Mouse (Mus musculus): ENCODE data around the gene Gsap. TPM values are rescaled to one million over a fixed set of nuclear protein-coding genes. Genes with fewer than 3 reads are reported as not detected.
A peak's percentile ranks its signal among the peaks of the same experiment; 100 is the strongest.
"Not testable (repeated sequence)": the region's sequence is repeated elsewhere in the genome, so short reads cannot be mapped to it uniquely, and the experiment has no call there.

Gsap gene
- polyA plus RNA-seq, 1 experiment from 2014 or later: 1.7 TPM

GRCm38 (mm10) chr5:21171336-21171735, 14.7 kb upstream of the Gsap start:
- 70% methylated on average over 6 of the region's 6 CpGs for WGBS
- ATAC-seq (ENCODE audit: insufficient read depth, low FRiP score, low TSS enrichment) (no peak), DNase-seq (ENCODE audit: low spot score) (no peak)
- no peaks in the 10 kb centered on the region for H3K9me3 ChIP-seq (ENCODE audit: control insufficient read depth, low read length)
- no peaks in the 10 kb centered on the region; the same call in 1 of the 2 replicates for H3K4me1 ChIP-seq (ENCODE audit: control insufficient read depth, insufficient read depth, low read length)
- H3K27ac ChIP-seq (ENCODE audit: low read depth, low read length): no peak overlapping the region
- H3K4me2 ChIP-seq (ENCODE audit: low read depth): no peak overlapping the region
- H3K9ac ChIP-seq (ENCODE audit: low read length): no peak overlapping the region
- no peaks in the 10 kb centered on the region for H3K27me3 ChIP-seq (ENCODE audit: control insufficient read depth, insufficient read depth, low read length)
- no peak overlapping the region for H3K4me3 ChIP-seq (ENCODE audit: low read depth, low read length)
- no peaks in the 10 kb centered on the region for H3K36me3 ChIP-seq (ENCODE audit: control insufficient read depth, insufficient read depth, low read length)

DNA sequence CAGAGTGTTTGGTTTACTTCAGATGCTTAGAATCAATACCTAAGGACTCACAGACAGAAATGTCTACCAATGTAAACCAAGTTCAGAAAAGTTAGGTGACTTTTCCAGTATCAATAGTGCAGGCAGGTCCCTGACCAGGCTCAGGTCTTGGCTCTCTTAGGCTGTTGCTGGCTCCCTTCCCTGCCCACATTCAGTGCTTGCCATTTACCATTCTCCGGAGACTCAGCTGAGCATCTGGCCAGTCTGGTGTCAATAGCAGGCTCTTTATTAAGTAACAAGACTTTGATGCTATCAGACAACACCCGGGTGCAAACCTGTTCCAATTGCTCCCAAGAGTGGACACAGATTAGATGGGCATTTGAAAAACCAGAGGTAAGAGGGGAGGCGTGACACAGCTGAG, 13.7 kb upstream of the Gsap start:
- DNase-seq (ENCODE audit: low spot score): no peak
- Histone ChIP-seq H3K4me3 (ENCODE audit: low read depth, low read length) (no peak overlapping the region), H3K4me2 (ENCODE audit: low read depth) (no peak overlapping the region), H3K9me3 (ENCODE audit: control insufficient read depth, low read length) (no peaks in the 10 kb centered on the region), H3K36me3 (ENCODE audit: control insufficient read depth, insufficient read depth, low read length) (no peaks in the 10 kb centered on the region), H3K27me3 (ENCODE audit: control insufficient read depth, insufficient read depth, low read length) (no peaks in the 10 kb centered on the region), H3K9ac (ENCODE audit: low read length) (no peak overlapping the region), H3K27ac (ENCODE audit: low read depth, low read length) (no peak overlapping the region), H3K4me1 (ENCODE audit: control insufficient read depth, insufficient read depth, low read length) (no peaks in the 10 kb centered on the region; the same call in 1 of the 2 replicates)
- no peak for ATAC-seq (ENCODE audit: insufficient read depth, low FRiP score, low TSS enrichment)
- 76% methylated on average over 3 of the region's 3 CpGs for WGBS

DNA sequence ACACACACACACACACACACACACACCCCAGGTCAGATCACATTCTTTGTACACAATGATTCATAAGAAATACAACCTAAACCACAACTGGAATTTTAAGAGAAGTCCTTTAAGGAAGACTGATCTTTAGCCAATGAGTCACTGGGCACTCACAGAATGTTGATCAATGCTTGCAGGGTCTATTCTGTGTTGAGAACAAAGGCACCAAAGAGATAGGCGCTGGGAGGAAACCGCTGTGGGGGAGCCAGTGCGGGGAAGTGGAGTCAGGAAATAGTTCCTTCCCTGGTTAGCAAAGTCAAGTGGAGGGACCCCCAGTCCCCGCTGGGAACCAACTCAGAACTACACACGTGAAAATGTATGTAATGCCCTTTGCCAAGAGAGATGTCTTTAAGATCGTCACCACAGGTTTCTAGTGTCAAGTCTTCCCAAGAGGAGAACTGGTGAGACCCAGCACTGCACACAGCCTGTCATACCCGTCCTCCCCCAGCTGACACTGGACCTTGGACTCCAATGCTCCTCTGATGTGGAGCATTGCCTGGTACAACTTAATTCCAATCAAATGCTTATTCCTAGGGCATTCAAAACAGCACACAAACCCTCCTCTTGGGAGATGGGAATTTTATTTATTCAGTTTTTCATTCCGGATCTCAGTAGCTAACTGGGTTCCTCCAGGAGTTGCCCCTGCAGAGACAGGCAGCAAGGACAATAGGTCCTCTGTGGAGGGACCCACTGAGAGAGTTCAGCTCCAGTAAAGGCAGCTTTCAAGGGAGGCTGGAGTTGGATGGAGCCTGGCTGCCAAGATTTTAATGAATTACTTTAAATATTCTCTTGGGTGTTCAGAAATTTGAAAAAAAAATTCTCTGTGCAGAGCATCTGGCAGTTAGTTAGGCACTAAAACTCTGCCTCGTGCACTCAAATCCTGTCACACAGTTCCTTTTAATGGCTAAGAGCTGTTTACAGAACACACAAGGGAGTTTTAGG, 10.6 kb upstream of the Gsap start:
- Histone ChIP-seq H3K9me3 (ENCODE audit: control insufficient read depth, low read length) (no peaks in the 10 kb centered on the region), H3K4me2 (ENCODE audit: low read depth) (no peak overlapping the region), H3K36me3 (ENCODE audit: control insufficient read depth, insufficient read depth, low read length) (no peaks in the 10 kb centered on the region), H3K27me3 (ENCODE audit: control insufficient read depth, insufficient read depth, low read length) (no peaks in the 10 kb centered on the region), H3K4me1 (ENCODE audit: control insufficient read depth, insufficient read depth, low read length) (no peaks in the 10 kb centered on the region; the same call in 1 of the 2 replicates), H3K9ac (ENCODE audit: low read length) (no peak overlapping the region), H3K4me3 (ENCODE audit: low read depth, low read length) (no peak overlapping the region), H3K27ac (ENCODE audit: low read depth, low read length) (no peak overlapping the region)
- peak; percentile 22 for DNase-seq (ENCODE audit: low spot score)
- ATAC-seq (ENCODE audit: insufficient read depth, low FRiP score, low TSS enrichment): no peak
- WGBS: 26% methylated on average over 9 of the region's 9 CpGs

DNA sequence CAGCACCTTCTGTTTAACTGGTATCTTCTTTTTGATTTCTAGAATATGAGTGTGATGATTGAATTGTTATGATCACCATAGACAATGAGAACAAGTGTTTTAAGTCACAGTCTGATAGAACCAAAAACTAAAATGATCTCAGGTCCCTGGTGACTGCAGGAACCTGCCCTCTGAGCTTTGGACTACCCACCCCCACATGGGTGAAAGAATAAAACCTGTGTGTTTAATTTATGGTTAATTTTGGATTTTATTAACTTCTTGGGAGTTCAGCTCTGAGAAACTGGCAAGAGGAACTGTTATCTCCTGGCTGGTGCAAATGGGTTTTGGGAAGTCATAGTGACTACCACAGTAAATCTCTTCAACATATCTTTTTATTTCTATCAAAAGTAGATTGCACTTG, 6.6 kb upstream of the Gsap start:
- no peaks in the 10 kb centered on the region for H3K27me3 ChIP-seq (ENCODE audit: control insufficient read depth, insufficient read depth, low read length)
- ATAC-seq (ENCODE audit: insufficient read depth, low FRiP score, low TSS enrichment): no peak
- no peak for DNase-seq (ENCODE audit: low spot score)
- no peak overlapping the region for H3K27ac ChIP-seq (ENCODE audit: low read depth, low read length)
- no peak overlapping the region for H3K4me3 ChIP-seq (ENCODE audit: low read depth, low read length)
- H3K4me1 ChIP-seq (ENCODE audit: control insufficient read depth, insufficient read depth, low read length): no peaks in the 10 kb centered on the region; the same call in 1 of the 2 replicates
- H3K9ac ChIP-seq (ENCODE audit: low read length): no peak overlapping the region
- H3K9me3 ChIP-seq (ENCODE audit: control insufficient read depth, low read length): no peaks in the 10 kb centered on the region
- H3K36me3 ChIP-seq (ENCODE audit: control insufficient read depth, insufficient read depth, low read length): no peaks in the 10 kb centered on the region
- no peak overlapping the region for H3K4me2 ChIP-seq (ENCODE audit: low read depth)

GRCm38 (mm10) chr5:21183046-21183445, 3.0 kb upstream of the Gsap start:
- DNase-seq (ENCODE audit: low spot score); H3K4me1 ChIP-seq (ENCODE audit: control insufficient read depth, insufficient read depth, low read length); ATAC-seq (ENCODE audit: insufficient read depth, low FRiP score, low TSS enrichment); H3K4me2 ChIP-seq (ENCODE audit: low read depth); H3K36me3 ChIP-seq (ENCODE audit: control insufficient read depth, insufficient read depth, low read length); H3K27ac ChIP-seq (ENCODE audit: low read depth, low read length); H3K9me3 ChIP-seq (ENCODE audit: control insufficient read depth, low read length); H3K9ac ChIP-seq (ENCODE audit: low read length); H3K4me3 ChIP-seq (ENCODE audit: low read depth, low read length); H3K27me3 ChIP-seq (ENCODE audit: control insufficient read depth, insufficient read depth, low read length): not testable (repeated sequence)
- WGBS: 71% methylated on average over 2 of the region's 2 CpGs

DNA sequence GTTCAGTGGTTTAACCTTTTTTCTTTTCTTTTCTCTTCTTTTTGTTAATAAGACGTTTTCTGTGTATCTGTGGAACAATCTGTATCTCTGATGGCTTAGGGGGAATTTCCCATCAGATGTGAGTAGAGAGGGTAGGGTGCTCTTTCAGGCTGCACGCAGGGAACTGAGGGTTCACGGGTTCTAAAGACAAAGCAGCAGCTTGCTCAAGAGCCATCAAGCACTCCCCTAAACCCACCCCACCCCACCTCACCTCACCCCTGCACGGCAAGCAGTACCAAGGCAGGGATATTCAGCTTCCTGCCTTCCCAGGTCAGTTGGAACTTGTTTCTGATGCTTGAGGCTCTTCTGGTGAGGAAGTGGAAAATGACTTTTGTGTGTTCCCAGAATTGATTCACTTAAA, 766 bp downstream of the Gsap start:
- H3K9me3 ChIP-seq (ENCODE audit: control insufficient read depth, low read length): no peaks in the 10 kb centered on the region
- no peaks in the 10 kb centered on the region for H3K36me3 ChIP-seq (ENCODE audit: control insufficient read depth, insufficient read depth, low read length)
- H3K27me3 ChIP-seq (ENCODE audit: control insufficient read depth, insufficient read depth, low read length): no peaks in the 10 kb centered on the region
- no peak for DNase-seq (ENCODE audit: low spot score)
- H3K4me1 ChIP-seq (ENCODE audit: control insufficient read depth, insufficient read depth, low read length): no peaks in the 10 kb centered on the region
- H3K4me2 ChIP-seq (ENCODE audit: low read depth): peak overlapping the region; percentile 81
- no peak overlapping the region for H3K27ac ChIP-seq (ENCODE audit: low read depth, low read length)
- no peak overlapping the region for H3K9ac ChIP-seq (ENCODE audit: low read length)
- 0 out of 2 replicates have a peak, but pooled peaks have one; percentile 49 for ATAC-seq (ENCODE audit: insufficient read depth, low FRiP score, low TSS enrichment)
- peak overlapping the region; percentile 46; the same call in 1 of the 2 replicates for H3K4me3 ChIP-seq (ENCODE audit: low read depth, low read length)
- 7% methylated on average over 4 of the region's 4 CpGs for WGBS

DNA sequence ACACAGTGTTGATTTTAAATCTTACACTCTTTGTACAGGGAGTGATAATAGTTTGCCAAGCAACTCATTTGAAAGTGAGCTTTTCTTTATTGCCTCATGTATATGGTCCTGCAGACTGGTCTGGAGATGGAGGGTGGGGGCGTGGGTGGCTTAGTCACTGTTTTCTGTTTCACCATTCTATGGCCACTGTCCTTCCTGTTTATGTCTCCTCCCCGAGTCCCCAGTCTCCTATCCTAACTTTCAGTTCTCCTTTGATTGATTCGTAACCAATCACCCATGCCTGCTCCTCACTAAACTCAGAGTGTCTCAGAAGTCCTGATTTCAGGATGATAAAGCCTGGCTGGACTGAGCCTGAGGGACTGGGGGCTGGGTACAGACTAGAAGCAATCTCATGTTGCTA, 2.4 kb downstream of the Gsap start:
- Histone ChIP-seq H3K4me2 (ENCODE audit: low read depth) (no peak overlapping the region), H3K4me3 (ENCODE audit: low read depth, low read length) (no peak overlapping the region), H3K9ac (ENCODE audit: low read length) (no peak overlapping the region), H3K36me3 (ENCODE audit: control insufficient read depth, insufficient read depth, low read length) (no peaks in the 10 kb centered on the region), H3K4me1 (ENCODE audit: control insufficient read depth, insufficient read depth, low read length) (no peaks in the 10 kb centered on the region), H3K9me3 (ENCODE audit: control insufficient read depth, low read length) (no peaks in the 10 kb centered on the region), H3K27ac (ENCODE audit: low read depth, low read length) (no peak overlapping the region), H3K27me3 (ENCODE audit: control insufficient read depth, insufficient read depth, low read length) (no peaks in the 10 kb centered on the region)
- ATAC-seq (ENCODE audit: insufficient read depth, low FRiP score, low TSS enrichment) (no peak), DNase-seq (ENCODE audit: low spot score) (no peak)
- 47% methylated on average over 3 of the region's 3 CpGs for WGBS

- ATAC-seq (ENCODE audit: insufficient read depth, low FRiP score, low TSS enrichment): no peak
- no peaks in the 10 kb centered on the region for H3K36me3 ChIP-seq (ENCODE audit: control insufficient read depth, insufficient read depth, low read length)
Measured at GRCm38 (mm10) chr5:21189036-21189435, 3.0 kb downstream of the Gsap start.

GRCm38 (mm10) chr5:21189460-21189859, 3.4 kb downstream of the Gsap start:
- Histone ChIP-seq H3K27ac (ENCODE audit: low read depth, low read length) (no peak overlapping the region), H3K9me3 (ENCODE audit: control insufficient read depth, low read length) (no peaks in the 10 kb centered on the region), H3K4me2 (ENCODE audit: low read depth) (no peak overlapping the region), H3K4me3 (ENCODE audit: low read depth, low read length) (no peak overlapping the region), H3K27me3 (ENCODE audit: control insufficient read depth, insufficient read depth, low read length) (no peaks in the 10 kb centered on the region), H3K9ac (ENCODE audit: low read length) (no peak overlapping the region), H3K4me1 (ENCODE audit: control insufficient read depth, insufficient read depth, low read length) (no peaks in the 10 kb centered on the region), H3K36me3 (ENCODE audit: control insufficient read depth, insufficient read depth, low read length) (no peaks in the 10 kb centered on the region)
- 83% methylated on average over 3 of the region's 3 CpGs for WGBS
- DNase-seq (ENCODE audit: low spot score) (no peak), ATAC-seq (ENCODE audit: insufficient read depth, low FRiP score, low TSS enrichment) (no peak)

More at GRCm38 (mm10) chr5:21189036-21189435, 3.0 kb downstream of the Gsap start:
- WGBS: 91% methylated on average over 1 of the region's 1 CpGs
- Histone ChIP-seq H3K9ac (ENCODE audit: low read length) (no peak overlapping the region), H3K4me2 (ENCODE audit: low read depth) (no peak overlapping the region), H3K27me3 (ENCODE audit: control insufficient read depth, insufficient read depth, low read length) (no peaks in the 10 kb centered on the region), H3K4me1 (ENCODE audit: control insufficient read depth, insufficient read depth, low read length) (no peaks in the 10 kb centered on the region), H3K4me3 (ENCODE audit: low read depth, low read length) (no peak overlapping the region), H3K27ac (ENCODE audit: low read depth, low read length) (no peak overlapping the region), H3K9me3 (ENCODE audit: control insufficient read depth, low read length) (no peaks in the 10 kb centered on the region)
- DNase-seq (ENCODE audit: low spot score): no peak

Data from neural tube, embryonic 11.5 days (tissue).